Mouse (Mus musculus) activated CD4-positive, CD25-positive, alpha-beta regulatory T cell (primary cell): ENCODE measurements around the gene Nkx2-4. TPM values are rescaled to one million over a fixed set of nuclear protein-coding genes. Genes with fewer than 3 reads are reported as not detected.

Experiments used
- polyA plus RNA-seq, 2 experiments: library from polyadenylated mRNA; unstranded; fragments of 100-300 nt; shearing (Covaris generic); gene quantifications; one replicate each; pipeline ENCODE4 v1.2.1; 2017

Nkx2-4 gene
- not detected for polyA plus RNA-seq

GRCm38 (mm10) chr2:147085072-147085870 is at the start of gene Nkx2-4:
Nkx2-4 (minus strand) TSS chr2:147085445.

Other genes with a start within 250 kb of the Nkx2-4 start
- 10 to 100 TPM; 15.9 to 21.3 TPM for gene Kiz, start 229.6 kb downstream of the Nkx2-4 start, polyA plus RNA-seq
- gene Xrn2, start 72.4 kb downstream of the Nkx2-4 start, polyA plus RNA-seq = 100 to 1,000 TPM; 161 to 190 TPM
- not detected for gene Nkx2-2, start 108.8 kb upstream of the Nkx2-4 start, polyA plus RNA-seq